Mouse (Mus musculus) ES-E14 (cell line): ENCODE results near the gene Ebpl. TPM values are rescaled to one million over a fixed set of nuclear protein-coding genes. Genes with fewer than 3 reads are reported as not detected.
A peak's percentile ranks its signal among the peaks of the same experiment; 100 is the strongest.

ENCODE experiments used
- DNase-seq: peaks from one replicate; pipeline ENCODE4 v3.0.0-alpha.2; 2013; ENCODE audit warnings: low read depth, low spot score
- H3K27ac ChIP-seq: 2 replicates; pipeline ENCODE4 v1.5.1; 2012; ENCODE audit warnings: low read depth, mild to moderate bottlenecking, low read length, moderate library complexity, mixed read lengths; ENCODE audit not compliant: poor library complexity, insufficient read depth, severe bottlenecking
- H3K36me3 ChIP-seq: 2 replicates; pipeline ENCODE4 v1.6.1; 2012; ENCODE audit warnings: mild to moderate bottlenecking, low read length, moderate library complexity, mixed read lengths; ENCODE audit not compliant: control insufficient read depth, poor library complexity, insufficient read depth, severe bottlenecking
- H3K4me1 ChIP-seq, 2 experiments: fragments of 150-350 bp in 1 of 2; sonication (generic) in 1 of 2; 2 replicates each; pipeline ENCODE4 v1.6.1; 2012; ENCODE audit warnings: low read length in 2 of 2, mild to moderate bottlenecking in 1 of 2, mixed read lengths in 1 of 2; ENCODE audit not compliant: control insufficient read depth in 2 of 2, insufficient read depth in 2 of 2, poor library complexity in 1 of 2
- H3K4me3 ChIP-seq, 2 experiments: fragments of 150-350 bp in 1 of 2; sonication (generic) in 1 of 2; 2 replicates each; pipeline ENCODE4 v1.5.1; 2012; ENCODE audit warnings: low read length in 2 of 2, low read depth in 1 of 2, mild to moderate bottlenecking in 1 of 2, mixed read lengths in 1 of 2; ENCODE audit not compliant: insufficient read depth in 1 of 2, poor library complexity in 1 of 2, severe bottlenecking in 1 of 2
- H3K9ac ChIP-seq: 2 replicates; pipeline ENCODE4 v1.6.1; 2012; ENCODE audit warnings: low read depth, mild to moderate bottlenecking, low read length, mixed read lengths; ENCODE audit not compliant: poor library complexity, insufficient read depth, severe bottlenecking
- H3K9me3 ChIP-seq: fragments of 150-350 bp; sonication (generic); 2 replicates; pipeline ENCODE4 v1.6.1; 2012; ENCODE audit warnings: low read depth, mild to moderate bottlenecking, low read length; ENCODE audit not compliant: control insufficient read depth, insufficient read depth
- CHD2 ChIP-seq: IDR thresholded peaks from 2 replicates; pipeline ENCODE4 v1.6.1; 2014; ENCODE audit warnings: mild to moderate bottlenecking, low read depth, low read length, inconsistent platforms
- HCFC1 ChIP-seq: IDR thresholded peaks from 2 replicates; pipeline ENCODE4 v1.6.1; 2012; ENCODE audit warnings: low read length, inconsistent platforms, borderline replicate concordance; ENCODE audit not compliant: insufficient read depth
- MAFK ChIP-seq: IDR thresholded peaks from 2 replicates; pipeline ENCODE4 v1.6.1; 2014; ENCODE audit warnings: mild to moderate bottlenecking, low read depth, low read length, inconsistent platforms; ENCODE audit not compliant: insufficient read depth
- ZC3H11A ChIP-seq: IDR thresholded peaks from 2 replicates; pipeline ENCODE4 v1.6.1; 2012; ENCODE audit warnings: low read depth, mild to moderate bottlenecking, inconsistent platforms, low read length, borderline replicate concordance
- ZNF384 ChIP-seq: IDR thresholded peaks from 2 replicates; pipeline ENCODE4 v1.6.1; 2012; ENCODE audit warnings: low read depth, low read length, inconsistent platforms
- in situ Hi-C, 2 experiments: fragments of 600-800 bp; cut with MboI; formaldehyde crosslinking; loops; one replicate each; pipeline ENCODE4 v1.15.1; 2025; ENCODE audit warnings: low sequenced_read_pairs in 2 of 2, inconsistent platforms in 1 of 2; ENCODE audit not compliant: unreplicated experiment in 2 of 2
- total RNA-seq: library from RNA; depleted of rRNA; stranded (reverse); fragments of 300-350 nt; gene quantifications from 2 replicates; pipeline ENCODE4 v1.2.3, GENCODE M21; 2012; rRNA removed

Gene Ebpl
- total RNA-seq, result 4.0 and 7.5 TPM in 2 replicates

GRCm38 (mm10) chr14:61360131-61360980 is at the start of gene Ebpl:
Ebpl (minus strand) TSS chr14:61360439.
- Histone ChIP-seq H3K4me1 (0 out of 4 replicates have a peak, but pooled peaks cover 0 to 3% of the 10 kb centered on the region in 2 experiments), H3K36me3 (no peaks in the 10 kb centered on the region), H3K4me3 (peak within 1 kb of the TSS; percentile 74 to 85), H3K9me3 (no peaks in the 10 kb centered on the region), H3K9ac (peak within 1 kb of the TSS; percentile 90), H3K27ac (0 out of 2 replicates have a peak within 1 kb of the TSS, but pooled peaks have one; percentile 6)
- in situ Hi-C loops, result no loop called here
- peak; percentile 74 for DNase-seq
- TF ChIP-seq MAFK (no peak), CHD2 (no peak), ZNF384 (no peak), ZC3H11A (no peak), HCFC1 (no peak)

GRCm38 (mm10) chr14:61410020-61410419 is 49.8 kb upstream of the Ebpl start:
- no peak overlapping the region for H3K4me3 ChIP-seq
- in situ Hi-C loops, result loop anchor here in 1 of 2 experiments (10.0 kb wide), 1 partner anchor 65 kb away; no protein-coding TSS in a partner anchor
- H3K36me3 ChIP-seq, result no peaks in the 10 kb centered on the region
- TF ChIP-seq ZC3H11A (no peak), HCFC1 (no peak), CHD2 (no peak), ZNF384 (no peak), MAFK (no peak)
- H3K27ac ChIP-seq, result no peak overlapping the region
- H3K9ac ChIP-seq, result no peak overlapping the region
- no peaks in the 10 kb centered on the region for H3K9me3 ChIP-seq
- no peaks in the 10 kb centered on the region for H3K4me1 ChIP-seq
- DNase-seq, result no peak

GRCm38 (mm10) chr14:61407055-61407454 is 46.8 kb upstream of the Ebpl start:
- Histone ChIP-seq H3K36me3 (no peaks in the 10 kb centered on the region; the same call in 1 of the 2 replicates), H3K9me3 (no peaks in the 10 kb centered on the region), H3K4me1 (no peaks in the 10 kb centered on the region), H3K9ac (no peak overlapping the region), H3K4me3 (no peak overlapping the region), H3K27ac (no peak overlapping the region)
- no peak for DNase-seq
- TF ChIP-seq ZNF384, result no peak
- TF ChIP-seq MAFK, result no peak
- no peak for TF ChIP-seq HCFC1
- no peak for TF ChIP-seq ZC3H11A
- TF ChIP-seq CHD2, result no peak
- in situ Hi-C loops, result no loop called here

GRCm38 (mm10) chr14:61405761-61406160 is 45.5 kb upstream of the Ebpl start:
- H3K9me3 ChIP-seq, result no peaks in the 10 kb centered on the region
- in situ Hi-C loops, result no loop called here
- TF ChIP-seq HCFC1 (no peak), ZNF384 (no peak), ZC3H11A (no peak), CHD2 (no peak), MAFK (no peak)

More at GRCm38 (mm10) chr14:61405761-61406160, 45.5 kb upstream of the Ebpl start:
- no peaks in the 10 kb centered on the region for H3K4me1 ChIP-seq
- no peak for DNase-seq
- H3K9ac ChIP-seq, result no peak overlapping the region
- H3K27ac ChIP-seq, result no peak overlapping the region
- no peaks in the 10 kb centered on the region; the same call in 1 of the 2 replicates for H3K36me3 ChIP-seq
- no peak overlapping the region for H3K4me3 ChIP-seq
